Mouse (Mus musculus): ENCODE results near the gene Lifr. TPM values are rescaled to one million over a fixed set of nuclear protein-coding genes. Genes with fewer than 3 reads are reported as not detected.

The Lifr gene
- polyA plus RNA-seq, 1 experiment from 2014 or later: 19.8 TPM

GRCm38 (mm10) chr15:7084780-7085497, 5.5 kb upstream of the Lifr start:
- no peaks in the 10 kb centered on the region for H3K4me1 ChIP-seq (ENCODE audit: control insufficient read depth, insufficient read depth, low read length)
- no peaks in the 10 kb centered on the region for H3K9me3 ChIP-seq (replicated peaks; ENCODE audit: control insufficient read depth, low read length)
- H3K27ac ChIP-seq (replicated peaks; ENCODE audit: low read depth, low read length): no peak overlapping the region
- 47% methylated on average over 8 of the region's 8 CpGs for WGBS
- ATAC-seq (replicated peaks; ENCODE audit: insufficient number of reproducible peaks, low FRiP score, low TSS enrichment, low read depth): no peak
- no peak overlapping the region for H3K4me3 ChIP-seq (ENCODE audit: low read depth, low read length)
- no peaks in the 10 kb centered on the region for H3K27me3 ChIP-seq (ENCODE audit: control insufficient read depth, insufficient read depth, low read length)
- H3K36me3 ChIP-seq (replicated peaks; ENCODE audit: control insufficient read depth, insufficient read depth, low read depth, low read length): no peaks in the 10 kb centered on the region
- no peak for DNase-seq (ENCODE audit: low spot score)
- no peak overlapping the region for H3K4me2 ChIP-seq (ENCODE audit: low read depth, low read length)
- H3K9ac ChIP-seq (replicated peaks; ENCODE audit: low read length): no peak overlapping the region

- H3K9me3 ChIP-seq (replicated peaks; ENCODE audit: control insufficient read depth, low read length): no peaks in the 10 kb centered on the region
- ATAC-seq (replicated peaks; ENCODE audit: insufficient number of reproducible peaks, low FRiP score, low TSS enrichment, low read depth) (no peak), DNase-seq (ENCODE audit: low spot score) (no peak)
- 36% methylated on average over 2 of the region's 2 CpGs for WGBS
- no peak overlapping the region for H3K9ac ChIP-seq (replicated peaks; ENCODE audit: low read length)
- no peak overlapping the region for H3K4me3 ChIP-seq (ENCODE audit: low read depth, low read length)
- no peaks in the 10 kb centered on the region for H3K27me3 ChIP-seq (ENCODE audit: control insufficient read depth, insufficient read depth, low read length)
- no peak overlapping the region for H3K27ac ChIP-seq (replicated peaks; ENCODE audit: low read depth, low read length)
- no peaks in the 10 kb centered on the region for H3K36me3 ChIP-seq (replicated peaks; ENCODE audit: control insufficient read depth, insufficient read depth, low read depth, low read length)
- H3K4me1 ChIP-seq (ENCODE audit: control insufficient read depth, insufficient read depth, low read length): no peaks in the 10 kb centered on the region
- H3K4me2 ChIP-seq (ENCODE audit: low read depth, low read length): no peak overlapping the region
Observed at GRCm38 (mm10) chr15:7088691-7089090, 1.7 kb upstream of the Lifr start.

GRCm38 (mm10) chr15:7092321-7092720, 1.9 kb downstream of the Lifr start:
- H3K27ac ChIP-seq (replicated peaks; ENCODE audit: low read depth, low read length): no peak overlapping the region
- 48% methylated on average over 8 of the region's 8 CpGs for WGBS
- no peak overlapping the region for H3K4me2 ChIP-seq (ENCODE audit: low read depth, low read length)
- no peak for DNase-seq (ENCODE audit: low spot score)
- no peak overlapping the region for H3K4me3 ChIP-seq (ENCODE audit: low read depth, low read length)
- H3K36me3 ChIP-seq (replicated peaks; ENCODE audit: control insufficient read depth, insufficient read depth, low read depth, low read length): no peaks in the 10 kb centered on the region
- no peak for ATAC-seq (replicated peaks; ENCODE audit: insufficient number of reproducible peaks, low FRiP score, low TSS enrichment, low read depth)
- no peaks in the 10 kb centered on the region for H3K4me1 ChIP-seq (ENCODE audit: control insufficient read depth, insufficient read depth, low read length)
- no peaks in the 10 kb centered on the region for H3K27me3 ChIP-seq (ENCODE audit: control insufficient read depth, insufficient read depth, low read length)
- H3K9me3 ChIP-seq (replicated peaks; ENCODE audit: control insufficient read depth, low read length): no peaks in the 10 kb centered on the region
- H3K9ac ChIP-seq (replicated peaks; ENCODE audit: low read length): no peak overlapping the region

- H3K9ac ChIP-seq (replicated peaks; ENCODE audit: low read length): no peak overlapping the region
- no peak for ATAC-seq (replicated peaks; ENCODE audit: insufficient number of reproducible peaks, low FRiP score, low TSS enrichment, low read depth)
- H3K9me3 ChIP-seq (replicated peaks; ENCODE audit: control insufficient read depth, low read length): no peaks in the 10 kb centered on the region
- no peak for DNase-seq (ENCODE audit: low spot score)
- no peaks in the 10 kb centered on the region for H3K4me1 ChIP-seq (ENCODE audit: control insufficient read depth, insufficient read depth, low read length)
- WGBS: 78% methylated on average over 1 of the region's 1 CpGs
- H3K27me3 ChIP-seq (ENCODE audit: control insufficient read depth, insufficient read depth, low read length): no peaks in the 10 kb centered on the region
- no peaks in the 10 kb centered on the region for H3K36me3 ChIP-seq (replicated peaks; ENCODE audit: control insufficient read depth, insufficient read depth, low read depth, low read length)
- no peak overlapping the region for H3K27ac ChIP-seq (replicated peaks; ENCODE audit: low read depth, low read length)
- no peak overlapping the region for H3K4me3 ChIP-seq (ENCODE audit: low read depth, low read length)
- no peak overlapping the region for H3K4me2 ChIP-seq (ENCODE audit: low read depth, low read length)
Observed at GRCm38 (mm10) chr15:7099406-7099805, 9.0 kb downstream of the Lifr start.

GRCm38 (mm10) chr15:7100226-7100625, 9.8 kb downstream of the Lifr start:
- WGBS: 83% methylated on average over 6 of the region's 6 CpGs
- H3K27ac ChIP-seq (replicated peaks; ENCODE audit: low read depth, low read length): no peak overlapping the region
- no peaks in the 10 kb centered on the region for H3K9me3 ChIP-seq (replicated peaks; ENCODE audit: control insufficient read depth, low read length)
- DNase-seq (ENCODE audit: low spot score) (no peak), ATAC-seq (replicated peaks; ENCODE audit: insufficient number of reproducible peaks, low FRiP score, low TSS enrichment, low read depth) (no peak)
- H3K9ac ChIP-seq (replicated peaks; ENCODE audit: low read length): no peak overlapping the region
- no peaks in the 10 kb centered on the region for H3K36me3 ChIP-seq (replicated peaks; ENCODE audit: control insufficient read depth, insufficient read depth, low read depth, low read length)
- H3K27me3 ChIP-seq (ENCODE audit: control insufficient read depth, insufficient read depth, low read length): no peaks in the 10 kb centered on the region
- no peaks in the 10 kb centered on the region for H3K4me1 ChIP-seq (ENCODE audit: control insufficient read depth, insufficient read depth, low read length)
- no peak overlapping the region for H3K4me3 ChIP-seq (ENCODE audit: low read depth, low read length)
- H3K4me2 ChIP-seq (ENCODE audit: low read depth, low read length): no peak overlapping the region

- WGBS: 89% methylated on average over 2 of the region's 2 CpGs
- Histone ChIP-seq H3K9ac (replicated peaks; ENCODE audit: low read length) (no peak overlapping the region), H3K27me3 (ENCODE audit: control insufficient read depth, insufficient read depth, low read length) (no peaks in the 10 kb centered on the region), H3K36me3 (replicated peaks; ENCODE audit: control insufficient read depth, insufficient read depth, low read depth, low read length) (no peaks in the 10 kb centered on the region), H3K4me2 (ENCODE audit: low read depth, low read length) (no peak overlapping the region), H3K4me1 (ENCODE audit: control insufficient read depth, insufficient read depth, low read length) (no peaks in the 10 kb centered on the region), H3K4me3 (ENCODE audit: low read depth, low read length) (no peak overlapping the region), H3K27ac (replicated peaks; ENCODE audit: low read depth, low read length) (no peak overlapping the region), H3K9me3 (replicated peaks; ENCODE audit: control insufficient read depth, low read length) (no peaks in the 10 kb centered on the region)
- no peak for ATAC-seq (replicated peaks; ENCODE audit: insufficient number of reproducible peaks, low FRiP score, low TSS enrichment, low read depth)
- no peak for DNase-seq (ENCODE audit: low spot score)
Observed at GRCm38 (mm10) chr15:7103051-7103450, 12.6 kb downstream of the Lifr start.

GRCm38 (mm10) chr15:7105224-7105623, 14.8 kb downstream of the Lifr start:
- H3K4me3 ChIP-seq (ENCODE audit: low read depth, low read length): no peak overlapping the region
- H3K9ac ChIP-seq (replicated peaks; ENCODE audit: low read length): no peak overlapping the region
- no peaks in the 10 kb centered on the region for H3K36me3 ChIP-seq (replicated peaks; ENCODE audit: control insufficient read depth, insufficient read depth, low read depth, low read length)
- no peak overlapping the region for H3K4me2 ChIP-seq (ENCODE audit: low read depth, low read length)
- H3K27me3 ChIP-seq (ENCODE audit: control insufficient read depth, insufficient read depth, low read length): no peaks in the 10 kb centered on the region
- no peak for DNase-seq (ENCODE audit: low spot score)
- H3K4me1 ChIP-seq (ENCODE audit: control insufficient read depth, insufficient read depth, low read length): no peaks in the 10 kb centered on the region
- WGBS: 74% methylated on average over 5 of the region's 5 CpGs
- no peak for ATAC-seq (replicated peaks; ENCODE audit: insufficient number of reproducible peaks, low FRiP score, low TSS enrichment, low read depth)
- H3K27ac ChIP-seq (replicated peaks; ENCODE audit: low read depth, low read length): no peak overlapping the region
- H3K9me3 ChIP-seq (replicated peaks; ENCODE audit: control insufficient read depth, low read length): no peaks in the 10 kb centered on the region

GRCm38 (mm10) chr15:7108160-7108559, 17.7 kb downstream of the Lifr start:
- no peaks in the 10 kb centered on the region for H3K9me3 ChIP-seq (replicated peaks; ENCODE audit: control insufficient read depth, low read length)
- H3K4me1 ChIP-seq (ENCODE audit: control insufficient read depth, insufficient read depth, low read length): no peaks in the 10 kb centered on the region
- no peak overlapping the region for H3K4me2 ChIP-seq (ENCODE audit: low read depth, low read length)
- no peak overlapping the region for H3K27ac ChIP-seq (replicated peaks; ENCODE audit: low read depth, low read length)
- 83% methylated on average over 6 of the region's 6 CpGs for WGBS
- H3K4me3 ChIP-seq (ENCODE audit: low read depth, low read length): no peak overlapping the region
- H3K27me3 ChIP-seq (ENCODE audit: control insufficient read depth, insufficient read depth, low read length): no peaks in the 10 kb centered on the region
- H3K36me3 ChIP-seq (replicated peaks; ENCODE audit: control insufficient read depth, insufficient read depth, low read depth, low read length): no peaks in the 10 kb centered on the region
- ATAC-seq (replicated peaks; ENCODE audit: insufficient number of reproducible peaks, low FRiP score, low TSS enrichment, low read depth) (no peak), DNase-seq (ENCODE audit: low spot score) (no peak)
- no peak overlapping the region for H3K9ac ChIP-seq (replicated peaks; ENCODE audit: low read length)

Measured in embryonic facial prominence, embryonic 11.5 days (tissue).